Mouse (Mus musculus) liver, adult 2 months (tissue): ENCODE data around the gene Kcnd3. TPM values are rescaled to one million over a fixed set of nuclear protein-coding genes. Genes with fewer than 3 reads are reported as not detected.

ENCODE experiments used
- DNase-seq: peaks from one replicate; pipeline ENCODE4 v3.0.0-alpha.2; 2011; ENCODE audit warnings: low read depth, low spot score; ENCODE audit errors: extremely low read depth
- H3K27ac ChIP-seq: fragments of 200-500 bp; replicated peaks from 2 replicates; pipeline ENCODE4 v1.5.1; 2012; ENCODE audit warnings: low read depth, mild to moderate bottlenecking, control low read depth, inconsistent platforms, low read length; ENCODE audit not compliant: insufficient read depth
- H3K27me3 ChIP-seq: fragments of 200-500 bp; 2 replicates; pipeline ENCODE4 v1.6.1; 2012; ENCODE audit warnings: mild to moderate bottlenecking, moderate library complexity, low read length, inconsistent platforms; ENCODE audit not compliant: control insufficient read depth, insufficient read depth
- H3K36me3 ChIP-seq: fragments of 200-500 bp; 2 replicates; pipeline ENCODE4 v1.6.1; 2012; ENCODE audit warnings: low read length, inconsistent platforms; ENCODE audit not compliant: control insufficient read depth, insufficient read depth
- H3K4me1 ChIP-seq: fragments of 200-500 bp; 2 replicates; pipeline ENCODE4 v1.6.1; 2011; ENCODE audit warnings: low read length; ENCODE audit not compliant: control insufficient read depth, insufficient read depth
- H3K4me3 ChIP-seq: fragments of 200-500 bp; 2 replicates; pipeline ENCODE4 v1.5.1; 2011; ENCODE audit warnings: low read depth, mild to moderate bottlenecking, control low read depth, low read length, moderate library complexity; ENCODE audit not compliant: insufficient read depth
- H3K79me2 ChIP-seq: fragments of 200-500 bp; 2 replicates; pipeline ENCODE4 v1.6.1; 2012; ENCODE audit warnings: inconsistent platforms, mild to moderate bottlenecking, low read length, moderate library complexity; ENCODE audit not compliant: control insufficient read depth, insufficient read depth
- H3K9ac ChIP-seq: fragments of 200-500 bp; 2 replicates; pipeline ENCODE4 v1.6.1; 2012; ENCODE audit warnings: low read depth, mild to moderate bottlenecking, control low read depth, inconsistent platforms, low read length
- CTCF ChIP-seq: fragments of 200-500 bp; IDR thresholded peaks from 2 replicates; pipeline ENCODE4 v1.5.1; 2011; ENCODE audit warnings: low read depth, low read length, control low read depth
- POLR2A ChIP-seq: fragments of 200-500 bp; IDR thresholded peaks from 2 replicates; pipeline ENCODE4 v1.6.1; 2011; ENCODE audit warnings: low read length, control low read depth; ENCODE audit not compliant: insufficient read depth; ENCODE audit errors: extremely low read depth
- WGBS: fragments of 180-500 bp; shearing (Covaris S2); methylation state at CpG from one replicate; pipeline ENCODE4 v1.1.7; 2018; 5-methylcytosine and 5-hydroxymethylcytosine counted together
- polyA plus RNA-seq: library from polyadenylated mRNA; depleted of rRNA; stranded (reverse); fragments of >200 nt; gene quantifications from 2 replicates; pipeline ENCODE4 v1.2.3, GENCODE M21; 2012
- total RNA-seq: library from RNA; depleted of rRNA; stranded (reverse); fragments of >200 nt; gene quantifications from 2 replicates; pipeline ENCODE4 v1.2.3, GENCODE M21; 2014

The Kcnd3 gene
- total and polyA plus RNA-seq, 2 experiments = under 0.01 to 0.04 TPM

DNA sequence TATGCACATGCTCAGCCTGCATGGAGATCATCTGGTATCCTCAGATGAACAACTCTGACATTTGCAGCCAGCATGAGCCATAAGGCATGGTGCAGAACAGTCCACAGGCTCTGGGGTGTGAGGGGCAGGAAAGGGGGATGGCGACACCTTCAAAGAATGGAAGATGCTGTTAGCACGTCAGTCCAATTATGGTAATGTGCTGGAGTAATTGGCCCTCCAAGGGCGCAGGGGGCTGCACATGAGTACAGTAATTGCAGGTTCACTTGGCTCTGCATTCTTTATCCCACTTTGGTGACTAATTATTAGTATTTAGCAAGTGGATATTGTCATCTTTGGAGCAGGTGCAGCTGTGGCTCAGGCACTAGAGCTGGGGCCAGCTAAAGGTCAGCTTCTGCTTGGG lies 43.9 kb upstream of the Kcnd3 start:
- Histone ChIP-seq H3K79me2 (no peaks in the 10 kb centered on the region), H3K27me3 (no peaks in the 10 kb centered on the region), H3K4me3 (no peak overlapping the region), H3K36me3 (no peaks in the 10 kb centered on the region), H3K9ac (no peak overlapping the region), H3K27ac (no peak overlapping the region), H3K4me1 (no peaks in the 10 kb centered on the region)
- TF ChIP-seq POLR2A = no peak
- no peak for TF ChIP-seq CTCF
- 82% methylated on average over 3 of the region's 3 CpGs for WGBS
- DNase-seq = no peak

DNA sequence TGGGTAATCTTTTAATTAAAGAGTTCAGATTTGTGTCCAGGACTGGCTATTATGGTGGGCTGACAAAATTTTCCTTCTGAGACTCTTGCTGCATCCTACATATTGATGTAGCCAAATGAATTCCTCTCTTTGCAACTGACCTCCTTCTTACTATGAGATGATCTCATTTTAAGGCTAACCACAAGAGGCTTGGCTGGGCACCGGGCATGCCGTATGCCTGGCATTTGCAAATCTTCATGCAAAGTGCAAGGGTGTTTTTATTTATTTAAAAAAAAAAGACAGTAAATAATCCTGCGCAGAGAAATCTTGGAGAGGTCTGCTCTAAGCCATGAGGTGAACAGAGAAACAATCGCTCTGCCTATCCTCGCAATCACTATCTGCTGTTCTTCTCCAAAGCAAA lies 41.3 kb upstream of the Kcnd3 start:
- Histone ChIP-seq H3K36me3 (no peaks in the 10 kb centered on the region), H3K27ac (no peak overlapping the region), H3K4me3 (no peak overlapping the region), H3K4me1 (no peaks in the 10 kb centered on the region), H3K79me2 (no peaks in the 10 kb centered on the region), H3K9ac (no peak overlapping the region), H3K27me3 (no peaks in the 10 kb centered on the region)
- WGBS = 90% methylated on average over 5 of the region's 5 CpGs
- DNase-seq = no peak
- no peak for TF ChIP-seq POLR2A

DNA sequence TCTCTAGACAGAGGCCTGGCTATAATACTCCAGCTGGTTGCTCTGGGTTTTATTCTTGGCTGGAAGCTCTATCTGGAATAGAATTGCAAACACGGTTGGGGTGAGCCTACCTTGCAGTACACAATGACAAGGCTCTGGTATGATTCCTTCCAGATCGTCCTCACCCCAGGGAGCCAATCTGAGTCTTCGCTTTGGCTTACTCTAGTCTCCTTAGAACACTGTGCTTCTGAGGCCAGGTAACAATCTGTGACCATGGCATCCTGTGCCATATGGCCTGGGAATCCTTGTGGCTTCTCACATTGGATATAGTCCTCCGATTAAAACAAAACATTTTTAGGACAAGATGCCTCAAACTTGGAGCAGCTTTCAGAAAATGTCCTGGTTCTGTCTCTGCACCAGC lies 40.4 kb upstream of the Kcnd3 start:
- H3K4me3 ChIP-seq = no peak overlapping the region
- no peak for DNase-seq
- no peak overlapping the region for H3K9ac ChIP-seq
- no peaks in the 10 kb centered on the region for H3K27me3 ChIP-seq
- TF ChIP-seq POLR2A (no peak), CTCF (no peak)
- H3K4me1 ChIP-seq = no peaks in the 10 kb centered on the region
- no peaks in the 10 kb centered on the region for H3K79me2 ChIP-seq
- 91% methylated on average over 4 of the region's 4 CpGs for WGBS
- no peak overlapping the region for H3K27ac ChIP-seq
- no peaks in the 10 kb centered on the region for H3K36me3 ChIP-seq

DNA sequence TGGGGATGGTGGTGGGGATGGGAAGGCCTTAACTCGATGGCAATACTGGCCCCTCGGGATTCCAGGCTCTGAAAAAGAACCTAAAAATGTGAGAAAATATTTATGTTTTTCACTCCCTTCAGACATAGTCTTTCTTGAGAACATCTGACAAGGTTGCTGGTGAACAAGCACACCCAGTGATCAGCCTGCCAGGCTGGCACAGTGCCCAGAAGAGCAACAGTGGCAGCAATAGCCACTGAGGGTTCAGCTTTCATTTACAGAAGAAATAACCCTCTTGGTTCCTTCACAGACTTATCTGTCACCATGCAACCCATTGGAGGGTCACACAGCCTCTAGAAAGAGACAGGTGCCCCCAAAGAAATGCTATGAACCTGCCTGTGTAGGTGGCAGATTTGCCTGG lies 39.9 kb upstream of the Kcnd3 start:
- DNase-seq = no peak
- Histone ChIP-seq H3K36me3 (no peaks in the 10 kb centered on the region), H3K4me3 (no peak overlapping the region), H3K27me3 (no peaks in the 10 kb centered on the region), H3K79me2 (no peaks in the 10 kb centered on the region), H3K4me1 (no peaks in the 10 kb centered on the region), H3K27ac (no peak overlapping the region), H3K9ac (no peak overlapping the region)
- WGBS = 84% methylated on average over 2 of the region's 2 CpGs
- no peak for TF ChIP-seq POLR2A
- TF ChIP-seq CTCF = no peak

DNA sequence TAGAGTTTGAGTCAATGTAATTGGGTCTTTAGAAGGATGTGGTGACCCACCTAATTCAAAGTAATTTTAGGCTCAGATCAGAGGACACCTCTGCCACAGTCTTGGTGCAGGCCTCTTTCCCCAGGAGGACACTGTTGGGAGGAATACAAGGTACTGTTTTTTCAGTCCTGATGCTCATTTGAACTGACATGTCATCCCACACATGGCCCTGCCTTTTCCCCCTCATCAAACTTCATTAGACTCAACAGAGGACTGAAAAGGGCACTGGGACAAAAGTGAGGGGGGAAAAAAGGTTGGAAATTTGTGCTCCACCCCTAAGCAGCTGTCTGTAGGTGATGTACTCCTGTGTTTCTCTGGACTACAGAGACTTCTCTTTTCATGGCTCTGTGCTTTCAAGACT lies 39.4 kb upstream of the Kcnd3 start:
- Histone ChIP-seq H3K4me1 (no peaks in the 10 kb centered on the region), H3K79me2 (no peaks in the 10 kb centered on the region), H3K36me3 (no peaks in the 10 kb centered on the region), H3K27ac (no peak overlapping the region), H3K27me3 (no peaks in the 10 kb centered on the region), H3K4me3 (no peak overlapping the region), H3K9ac (no peak overlapping the region)
- TF ChIP-seq POLR2A (no peak), CTCF (no peak)
- no peak for DNase-seq

DNA sequence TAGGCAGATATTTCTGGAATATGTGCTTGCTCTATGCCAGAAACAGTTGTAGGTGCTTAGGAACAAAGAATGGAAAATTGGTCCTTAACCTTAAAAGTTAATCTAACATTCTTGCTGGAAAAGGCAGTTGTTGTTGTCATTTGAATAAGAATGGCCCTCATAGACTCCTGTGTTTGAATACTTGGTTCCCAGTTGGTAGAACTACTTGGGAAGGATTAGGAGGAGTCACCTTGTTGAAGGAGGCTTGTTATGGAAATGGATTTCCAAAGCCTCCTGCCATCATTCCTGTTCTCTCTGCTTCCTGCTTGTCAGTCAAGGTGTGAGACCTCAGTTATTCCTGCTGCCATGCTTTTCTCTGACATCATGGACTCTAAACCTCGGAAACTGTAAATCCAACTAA lies 33.7 kb upstream of the Kcnd3 start:
- TF ChIP-seq CTCF (no peak), POLR2A (no peak)
- Histone ChIP-seq H3K27ac (no peak overlapping the region), H3K79me2 (no peaks in the 10 kb centered on the region), H3K27me3 (no peaks in the 10 kb centered on the region), H3K4me1 (no peaks in the 10 kb centered on the region), H3K9ac (no peak overlapping the region), H3K4me3 (no peak overlapping the region), H3K36me3 (no peaks in the 10 kb centered on the region)
- DNase-seq = no peak
- 97% methylated on average over 1 of the region's 1 CpGs for WGBS

DNA sequence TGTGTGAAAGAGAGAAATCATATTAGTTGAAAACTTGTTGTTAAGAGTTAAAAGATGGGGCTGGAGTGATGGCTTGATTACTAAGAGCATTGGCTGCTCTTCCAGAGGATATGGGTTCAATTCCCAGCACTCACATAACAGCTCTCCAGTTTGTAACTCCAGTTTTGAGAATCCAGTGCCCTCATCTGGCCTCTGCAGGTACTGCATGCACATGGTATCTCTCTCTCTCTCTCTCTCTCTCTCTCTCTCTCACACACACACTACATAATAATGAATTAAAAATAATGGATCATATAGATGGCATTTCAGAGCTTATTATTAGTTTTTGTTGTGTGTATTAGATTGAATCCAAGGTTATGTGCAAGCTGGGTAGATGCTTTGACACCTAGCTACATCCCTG lies 29.7 kb upstream of the Kcnd3 start:
- TF ChIP-seq POLR2A (no peak), CTCF (no peak)
- H3K27me3 ChIP-seq = no peaks in the 10 kb centered on the region
- no peak overlapping the region for H3K4me3 ChIP-seq
- no peaks in the 10 kb centered on the region for H3K4me1 ChIP-seq
- H3K79me2 ChIP-seq = no peaks in the 10 kb centered on the region
- no peak overlapping the region for H3K27ac ChIP-seq
- no peaks in the 10 kb centered on the region for H3K36me3 ChIP-seq
- no peak overlapping the region for H3K9ac ChIP-seq
- DNase-seq = no peak
